Mouse (Mus musculus): Measurements from ENCODE around the gene Prss23.

- no peak for TF ChIP-seq CTCF (IDR thresholded peaks at IDR 0.05)
- no peak for TF ChIP-seq EP300 (IDR thresholded peaks at IDR 0.05)
Observed at GRCm38 (mm10) chr7:89562140-89562539, 35.2 kb upstream of the Prss23 start.
